Mouse (Mus musculus) lung, embryonic 15.5 days (tissue): ENCODE data around the gene Skint8. TPM values are rescaled to one million over a fixed set of nuclear protein-coding genes. Genes with fewer than 3 reads are reported as not detected.
A peak's percentile ranks its signal among the peaks of the same experiment; 100 is the strongest.
"Not testable (repeated sequence)": the region's sequence is repeated elsewhere in the genome, so short reads cannot be mapped to it uniquely, and the experiment has no call there.

Experiments
- ATAC-seq: fragments of 200-750 bp; cut with Nextera tagmentation; 2 replicates; pipeline ENCODE4 v1.8.0; 2017; ENCODE audit warnings: moderate number of reproducible peaks, borderline replicate concordance; ENCODE audit not compliant: low FRiP score, low TSS enrichment; ENCODE audit errors: extremely low read depth
- H3K27ac ChIP-seq: fragments of 300-500 bp; sonication (generic); 2 replicates; pipeline ENCODE4 v1.5.1; 2015; ENCODE audit warnings: moderate library complexity, mild to moderate bottlenecking, inconsistent platforms
- H3K27me3 ChIP-seq: fragments of 300-500 bp; sonication (generic); 2 replicates; pipeline ENCODE4 v1.6.1; 2015; ENCODE audit warnings: inconsistent platforms
- H3K36me3 ChIP-seq: fragments of 300-500 bp; sonication (generic); 2 replicates; pipeline ENCODE4 v1.6.1; 2015; ENCODE audit warnings: inconsistent platforms
- H3K4me1 ChIP-seq: fragments of 300-500 bp; sonication (generic); 2 replicates; pipeline ENCODE4 v1.6.1; 2015; ENCODE audit warnings: inconsistent platforms
- H3K4me2 ChIP-seq: fragments of 300-500 bp; sonication (generic); 2 replicates; pipeline ENCODE4 v1.6.1; 2015; ENCODE audit warnings: inconsistent platforms, mild to moderate bottlenecking, moderate library complexity
- H3K4me3 ChIP-seq: fragments of 300-500 bp; sonication (generic); 2 replicates; pipeline ENCODE4 v1.5.1; 2015; ENCODE audit warnings: mild to moderate bottlenecking, inconsistent platforms
- H3K9ac ChIP-seq: fragments of 300-500 bp; sonication (generic); 2 replicates; pipeline ENCODE4 v1.6.1; 2015; ENCODE audit warnings: inconsistent platforms
- H3K9me3 ChIP-seq: fragments of 300-500 bp; sonication (generic); 2 replicates; pipeline ENCODE4 v1.6.1; 2016; ENCODE audit warnings: inconsistent platforms
- WGBS: fragments of 180-500 bp; shearing (Covaris S2); methylation state at CpG from one replicate; pipeline ENCODE4 v1.1.7; 2015; 5-methylcytosine and 5-hydroxymethylcytosine counted together
- polyA plus RNA-seq: library from polyadenylated mRNA; unstranded; fragments of >200 nt; fragmentation: Nextera tagmentation; extraction: Ambion mirVana; gene quantifications from 2 replicates; pipeline ENCODE4 v1.2.1, GENCODE M21; 2015

Skint8 gene
- polyA plus RNA-seq: not detected in 2 replicates

- Histone ChIP-seq H3K27me3 (no peaks in the 10 kb centered on the region), H3K4me2 (no peak within 1 kb of the TSS), H3K27ac (no peak within 1 kb of the TSS), H3K4me1 (no peaks in the 10 kb centered on the region), H3K9me3 (no peaks in the 10 kb centered on the region), H3K9ac (no peak within 1 kb of the TSS), H3K36me3 (no peaks in the 10 kb centered on the region), H3K4me3 (no peak within 1 kb of the TSS)
- 73% methylated on average over 1 of the region's 1 CpGs for WGBS
- ATAC-seq: no peak
Measured at GRCm38 (mm10) chr4:111919092-111919491, at the start of gene Skint8. Gene Skint8, plus strand, starts transcription at chr4:111919392.

GRCm38 (mm10) chr4:111880112-111880875 is 38.9 kb upstream of the Skint8 start:
- H3K4me2 ChIP-seq: no peak overlapping the region
- H3K9ac ChIP-seq: no peak overlapping the region
- WGBS: 40% methylated on average over 4 of the region's 4 CpGs
- no peaks in the 10 kb centered on the region for H3K36me3 ChIP-seq
- no peak overlapping the region for H3K4me3 ChIP-seq
- no peaks in the 10 kb centered on the region for H3K9me3 ChIP-seq
- no peak for ATAC-seq
- H3K27me3 ChIP-seq: no peaks in the 10 kb centered on the region
- no peaks in the 10 kb centered on the region for H3K4me1 ChIP-seq
- no peak overlapping the region for H3K27ac ChIP-seq

GRCm38 (mm10) chr4:111883543-111883942 is 35.6 kb upstream of the Skint8 start:
- Histone ChIP-seq H3K9me3 (no peaks in the 10 kb centered on the region), H3K36me3 (no peaks in the 10 kb centered on the region), H3K27me3 (no peaks in the 10 kb centered on the region), H3K27ac (no peak overlapping the region), H3K4me3 (no peak overlapping the region), H3K4me1 (no peaks in the 10 kb centered on the region), H3K9ac (no peak overlapping the region), H3K4me2 (no peak overlapping the region)
- no peak for ATAC-seq
- 79% methylated on average over 12 of the region's 12 CpGs for WGBS

DNA sequence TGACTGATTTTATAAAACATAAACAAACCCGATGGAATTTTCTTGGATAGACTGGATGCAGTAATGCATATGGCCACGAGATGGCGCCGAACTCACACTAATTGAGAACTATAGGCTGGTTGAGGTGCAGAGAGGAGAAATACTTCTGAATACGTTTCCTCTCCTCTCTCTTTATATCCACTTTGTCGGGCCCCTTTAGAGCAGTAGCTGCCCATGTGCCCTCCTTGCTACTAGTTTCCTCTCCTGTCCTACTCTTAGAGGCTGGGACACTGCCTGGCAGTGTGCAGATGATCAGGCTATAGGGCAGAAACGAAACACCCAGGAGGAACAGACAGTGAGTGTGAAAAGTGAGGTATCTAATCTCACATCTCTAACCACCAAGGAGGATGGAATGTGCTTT is 33.2 kb upstream of the Skint8 start:
- no peaks in the 10 kb centered on the region for H3K9me3 ChIP-seq
- H3K4me1 ChIP-seq: no peaks in the 10 kb centered on the region
- ATAC-seq: peak; percentile 44
- 4% methylated on average over 7 of the region's 7 CpGs for WGBS
- no peaks in the 10 kb centered on the region for H3K27me3 ChIP-seq
- H3K36me3 ChIP-seq: no peaks in the 10 kb centered on the region
- no peak overlapping the region for H3K27ac ChIP-seq
- H3K9ac ChIP-seq: no peak overlapping the region
- peak overlapping the region; percentile 39 for H3K4me2 ChIP-seq
- H3K4me3 ChIP-seq: no peak overlapping the region

- Histone ChIP-seq H3K9ac (no peak overlapping the region), H3K4me2 (no peak overlapping the region), H3K36me3 (no peaks in the 10 kb centered on the region), H3K27me3 (no peaks in the 10 kb centered on the region), H3K4me3 (no peak overlapping the region), H3K27ac (no peak overlapping the region), H3K9me3 (no peaks in the 10 kb centered on the region), H3K4me1 (no peaks in the 10 kb centered on the region)
- ATAC-seq: peak; percentile 65; the same call in 1 of the 2 replicates
- WGBS: 11% methylated on average over 4 of the region's 4 CpGs
Measured at GRCm38 (mm10) chr4:111886607-111887006, 32.6 kb upstream of the Skint8 start.

GRCm38 (mm10) chr4:111892138-111892537 is 27.1 kb upstream of the Skint8 start:
- Histone ChIP-seq H3K4me3 (no peak overlapping the region), H3K36me3 (no peaks in the 10 kb centered on the region), H3K4me2 (no peak overlapping the region), H3K9ac (no peak overlapping the region), H3K27me3 (no peaks in the 10 kb centered on the region), H3K9me3 (no peaks in the 10 kb centered on the region), H3K4me1 (no peaks in the 10 kb centered on the region), H3K27ac (no peak overlapping the region)
- ATAC-seq: no peak

- no peaks in the 10 kb centered on the region for H3K4me1 ChIP-seq
- no peaks in the 10 kb centered on the region for H3K27me3 ChIP-seq
- no peak overlapping the region for H3K4me2 ChIP-seq
- H3K9ac ChIP-seq: no peak overlapping the region
- H3K9me3 ChIP-seq: no peaks in the 10 kb centered on the region
- no peak overlapping the region for H3K27ac ChIP-seq
- 22% methylated on average over 1 of the region's 1 CpGs for WGBS
- H3K36me3 ChIP-seq: no peaks in the 10 kb centered on the region
- ATAC-seq: no peak
- no peak overlapping the region for H3K4me3 ChIP-seq
Measured at GRCm38 (mm10) chr4:111897755-111898154, 21.4 kb upstream of the Skint8 start.

- no peak for ATAC-seq
Measured at GRCm38 (mm10) chr4:111898566-111898965, 20.6 kb upstream of the Skint8 start.

DNA sequence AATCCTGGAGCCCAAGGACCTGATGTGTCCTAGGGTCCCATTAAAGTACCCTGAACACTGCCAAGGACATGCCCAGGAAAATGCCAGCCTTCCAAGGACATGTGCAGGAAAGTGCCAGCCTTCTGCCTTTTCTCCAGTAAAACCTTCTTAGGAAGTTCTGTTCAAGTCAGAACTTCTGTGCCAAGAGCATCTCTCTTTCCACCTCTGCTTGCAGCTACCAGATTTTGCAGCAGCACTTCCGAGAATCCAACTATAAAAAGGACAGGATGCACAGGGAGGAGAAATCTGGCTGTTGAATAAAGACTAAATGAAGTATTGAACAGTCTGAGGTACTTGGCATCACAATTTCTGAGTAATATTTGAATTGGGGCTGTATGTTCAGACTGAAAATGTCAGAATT is 18.7 kb upstream of the Skint8 start:
- not testable (repeated sequence) for H3K27me3 ChIP-seq, H3K27ac ChIP-seq, H3K36me3 ChIP-seq, H3K4me1 ChIP-seq, H3K9me3 ChIP-seq, H3K4me2 ChIP-seq, ATAC-seq, H3K4me3 ChIP-seq, H3K9ac ChIP-seq
- WGBS: 55% methylated on average over 1 of the region's 1 CpGs

More at GRCm38 (mm10) chr4:111898566-111898965, 20.6 kb upstream of the Skint8 start:
- no peaks in the 10 kb centered on the region for H3K9me3 ChIP-seq
- H3K4me2 ChIP-seq: no peak overlapping the region
- no peaks in the 10 kb centered on the region for H3K27me3 ChIP-seq
- no peak overlapping the region for H3K4me3 ChIP-seq
- H3K27ac ChIP-seq: no peak overlapping the region
- no peak overlapping the region for H3K9ac ChIP-seq
- no peaks in the 10 kb centered on the region for H3K36me3 ChIP-seq
- 54% methylated on average over 4 of the region's 4 CpGs for WGBS
- H3K4me1 ChIP-seq: no peaks in the 10 kb centered on the region

- H3K4me3 ChIP-seq: no peak overlapping the region
- H3K27ac ChIP-seq: no peak overlapping the region
- no peak overlapping the region for H3K9ac ChIP-seq
- H3K9me3 ChIP-seq: no peaks in the 10 kb centered on the region
- no peaks in the 10 kb centered on the region for H3K27me3 ChIP-seq
- 67% methylated on average over 1 of the region's 1 CpGs for WGBS
- no peaks in the 10 kb centered on the region for H3K4me1 ChIP-seq
- H3K4me2 ChIP-seq: no peak overlapping the region
- H3K36me3 ChIP-seq: no peaks in the 10 kb centered on the region
- no peak for ATAC-seq
Measured at GRCm38 (mm10) chr4:111901473-111901872, 17.7 kb upstream of the Skint8 start.

DNA sequence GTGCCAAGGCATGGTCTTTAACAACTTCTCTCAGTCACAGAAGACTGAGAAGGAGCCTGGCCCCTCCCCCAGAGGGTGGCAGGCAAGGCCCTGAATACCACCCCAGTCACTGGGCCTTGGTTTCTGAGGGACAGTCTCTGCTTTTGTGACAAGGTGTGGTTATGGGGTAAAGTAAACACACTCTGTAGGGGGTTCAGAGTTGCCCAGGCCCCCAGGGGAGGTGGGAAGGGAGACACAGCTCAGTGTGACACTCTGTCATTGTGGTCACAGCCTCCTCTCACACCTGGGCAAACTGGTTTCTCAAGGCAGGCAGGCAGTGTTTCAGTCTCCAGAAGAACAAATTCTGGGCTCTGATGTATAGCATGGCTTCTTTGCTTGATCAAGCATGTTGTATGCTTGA is 16.4 kb upstream of the Skint8 start, which contains the start of gene Slc5a9:
Gene Slc5a9 (minus strand): TSS at position 144 of the 400 bp plus-strand sequence.
- Histone ChIP-seq H3K27ac (no peak within 1 kb of the TSS), H3K4me2 (no peak within 1 kb of the TSS)
- ATAC-seq: no peak

DNA sequence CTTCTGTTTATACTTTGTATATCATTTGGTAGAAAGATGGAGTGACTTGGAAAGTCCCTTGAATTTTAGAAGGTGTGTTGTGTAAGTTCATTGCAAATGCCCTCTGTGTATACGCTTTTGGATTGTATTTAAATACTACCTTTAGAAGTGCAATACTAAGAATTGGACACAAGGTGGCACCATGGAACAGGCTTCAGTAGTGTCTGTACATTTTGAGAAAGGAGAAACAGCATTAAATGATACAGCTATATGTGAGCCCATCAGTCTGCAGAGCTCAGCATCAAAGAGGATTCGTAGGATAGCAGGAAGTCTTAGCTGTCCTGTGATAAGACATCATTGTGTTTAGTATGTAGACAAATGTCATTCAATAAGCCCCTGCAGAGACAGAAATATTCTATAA is 11.3 kb upstream of the Skint8 start:
- ATAC-seq: no peak
- H3K27ac ChIP-seq: no peak overlapping the region
- H3K27me3 ChIP-seq: no peaks in the 10 kb centered on the region
- no peak overlapping the region for H3K4me2 ChIP-seq
- no peak overlapping the region for H3K4me3 ChIP-seq
- no peaks in the 10 kb centered on the region for H3K4me1 ChIP-seq
- 32% methylated on average over 2 of the region's 2 CpGs for WGBS
- H3K36me3 ChIP-seq: no peaks in the 10 kb centered on the region
- no peak overlapping the region for H3K9ac ChIP-seq
- H3K9me3 ChIP-seq: no peaks in the 10 kb centered on the region

More for the DNA sequence above, 16.4 kb upstream of the Skint8 start, which contains the start of gene Slc5a9:
- H3K4me1 ChIP-seq: no peaks in the 10 kb centered on the region
- no peaks in the 10 kb centered on the region for H3K27me3 ChIP-seq
- H3K9me3 ChIP-seq: no peaks in the 10 kb centered on the region
- H3K9ac ChIP-seq: no peak within 1 kb of the TSS
- H3K36me3 ChIP-seq: no peaks in the 10 kb centered on the region
- no peak within 1 kb of the TSS for H3K4me3 ChIP-seq
